Mouse (Mus musculus) kidney, embryonic 16.5 days (tissue): ENCODE measurements at regions not wholly inside any gene's neighbourhood (a gene's known extent, or its start where the extent isn't known, plus 50 kb on each side); places are given as distances from the start of the nearest gene placed in this dataset.
A peak's percentile ranks its signal among the peaks of the same experiment; 100 is the strongest.

Experiments used
- ATAC-seq: fragments of 200-750 bp; cut with Nextera tagmentation; 2 replicates; pipeline ENCODE4 v1.8.0; 2017; ENCODE audit warnings: moderate TSS enrichment; ENCODE audit not compliant: low FRiP score, low TSS enrichment
- H3K27ac ChIP-seq: fragments of 300-500 bp; sonication (generic); 2 replicates; pipeline ENCODE4 v1.5.1; 2014; ENCODE audit warnings: low read length
- H3K27me3 ChIP-seq: fragments of 300-500 bp; sonication (generic); 2 replicates; pipeline ENCODE4 v1.6.1; 2014; ENCODE audit warnings: low read length, control low read depth, mixed read lengths; ENCODE audit not compliant: insufficient read depth
- H3K36me3 ChIP-seq: fragments of 300-500 bp; sonication (generic); 2 replicates; pipeline ENCODE4 v1.6.1; 2014; ENCODE audit warnings: low read length, control low read depth, mixed read lengths; ENCODE audit not compliant: insufficient read depth
- H3K4me1 ChIP-seq: fragments of 300-500 bp; sonication (generic); 2 replicates; pipeline ENCODE4 v1.6.1; 2014; ENCODE audit warnings: low read length, control low read depth, mixed read lengths; ENCODE audit not compliant: insufficient read depth
- H3K4me2 ChIP-seq: fragments of 300-500 bp; sonication (generic); replicated peaks from 2 replicates; pipeline ENCODE4 v1.6.1; 2014; ENCODE audit warnings: low read depth, low read length
- H3K4me3 ChIP-seq: fragments of 300-500 bp; sonication (generic); 2 replicates; pipeline ENCODE4 v1.5.1; 2014; ENCODE audit warnings: mild to moderate bottlenecking, low read length
- H3K9ac ChIP-seq: fragments of 300-500 bp; sonication (generic); replicated peaks from 2 replicates; pipeline ENCODE4 v1.6.1; 2014; ENCODE audit warnings: low read length
- H3K9me3 ChIP-seq: fragments of 300-500 bp; sonication (generic); 2 replicates; pipeline ENCODE4 v1.6.1; 2016; ENCODE audit warnings: low read length, control low read depth
- WGBS: fragments of 180-500 bp; shearing (Covaris S2); extraction: QIAGEN DNeasy Blood & Tissue Kit; methylation state at CpG from one replicate; pipeline ENCODE4 v1.1.7; 2014; 5-methylcytosine and 5-hydroxymethylcytosine counted together

GRCm38 (mm10) chr2:169373069-169373468 is 214.5 kb downstream of the Gm11011 start:
- ATAC-seq = no peak
- H3K9me3 ChIP-seq = peaks cover 7% of the 10 kb centered on the region; the same call in 1 of the 2 replicates
- H3K4me2 ChIP-seq = no peak overlapping the region
- no peak overlapping the region for H3K27ac ChIP-seq
- H3K36me3 ChIP-seq = no peaks in the 10 kb centered on the region
- H3K9ac ChIP-seq = no peak overlapping the region
- H3K4me1 ChIP-seq = no peaks in the 10 kb centered on the region
- H3K4me3 ChIP-seq = no peak overlapping the region
- WGBS = 91% methylated on average over 7 of the region's 7 CpGs
- H3K27me3 ChIP-seq = no peaks in the 10 kb centered on the region

- Histone ChIP-seq H3K9me3 (0 out of 2 replicates have a peak, but pooled peaks cover 3% of the 10 kb centered on the region), H3K27ac (no peak overlapping the region), H3K4me1 (no peaks in the 10 kb centered on the region), H3K4me3 (no peak overlapping the region), H3K27me3 (no peaks in the 10 kb centered on the region), H3K9ac (no peak overlapping the region), H3K4me2 (no peak overlapping the region), H3K36me3 (no peaks in the 10 kb centered on the region)
- ATAC-seq = no peak
- WGBS = 40% methylated on average over 4 of the region's 4 CpGs
These were observed 222.5 kb downstream of the Gm11011 start for GRCm38 (mm10) chr2:169365046-169365445.

GRCm38 (mm10) chr2:169360272-169360671 is 227.3 kb downstream of the Gm11011 start:
- Histone ChIP-seq H3K9me3 (no peaks in the 10 kb centered on the region), H3K27me3 (no peaks in the 10 kb centered on the region), H3K9ac (0 out of 2 replicates have a peak overlapping the region, but pooled peaks have one; percentile 24), H3K27ac (no peak overlapping the region), H3K4me2 (peak overlapping the region; percentile 49), H3K36me3 (no peaks in the 10 kb centered on the region), H3K4me3 (peak overlapping the region; percentile 18; the same call in 1 of the 2 replicates), H3K4me1 (no peaks in the 10 kb centered on the region)
- no peak for ATAC-seq
- 16% methylated on average over 15 of the region's 15 CpGs for WGBS

- Histone ChIP-seq H3K4me2 (no peak overlapping the region), H3K27ac (no peak overlapping the region), H3K27me3 (no peaks in the 10 kb centered on the region), H3K36me3 (no peaks in the 10 kb centered on the region), H3K4me1 (no peaks in the 10 kb centered on the region), H3K4me3 (no peak overlapping the region), H3K9me3 (no peaks in the 10 kb centered on the region), H3K9ac (no peak overlapping the region)
- no peak for ATAC-seq
- 82% methylated on average over 10 of the region's 10 CpGs for WGBS
These were observed 230.1 kb downstream of the Gm11011 start for GRCm38 (mm10) chr2:169357400-169357799.

- 79% methylated on average over 7 of the region's 7 CpGs for WGBS
- Histone ChIP-seq H3K27ac (no peak overlapping the region), H3K4me2 (no peak overlapping the region), H3K36me3 (no peaks in the 10 kb centered on the region), H3K27me3 (no peaks in the 10 kb centered on the region), H3K9ac (no peak overlapping the region), H3K4me1 (no peaks in the 10 kb centered on the region), H3K9me3 (peaks cover 4% of the 10 kb centered on the region; the same call in 1 of the 2 replicates), H3K4me3 (no peak overlapping the region)
- no peak for ATAC-seq
These were observed 236.0 kb downstream of the Gm11011 start for GRCm38 (mm10) chr2:169351547-169351946.

- Histone ChIP-seq H3K4me1 (no peaks in the 10 kb centered on the region), H3K4me2 (no peak overlapping the region), H3K27me3 (no peaks in the 10 kb centered on the region), H3K27ac (no peak overlapping the region), H3K4me3 (no peak overlapping the region), H3K9me3 (peaks cover 4% of the 10 kb centered on the region; the same call in 1 of the 2 replicates), H3K9ac (no peak overlapping the region), H3K36me3 (no peaks in the 10 kb centered on the region)
- WGBS = 72% methylated on average over 10 of the region's 10 CpGs
- no peak for ATAC-seq
These were observed 241.4 kb downstream of the Gm11011 start for GRCm38 (mm10) chr2:169346107-169346506.

- Histone ChIP-seq H3K4me3 (no peak overlapping the region), H3K27ac (no peak overlapping the region), H3K9ac (no peak overlapping the region), H3K4me2 (no peak overlapping the region), H3K9me3 (no peaks in the 10 kb centered on the region), H3K4me1 (no peaks in the 10 kb centered on the region), H3K27me3 (no peaks in the 10 kb centered on the region), H3K36me3 (no peaks in the 10 kb centered on the region)
- WGBS = 77% methylated on average over 5 of the region's 5 CpGs
- ATAC-seq = no peak
These were observed 268.0 kb downstream of the Gm11011 start for GRCm38 (mm10) chr2:169319521-169319920.

- ATAC-seq = no peak
- 35% methylated on average over 2 of the region's 2 CpGs for WGBS
These were observed 273.1 kb downstream of the Gm11011 start for GRCm38 (mm10) chr2:169314396-169314930.

GRCm38 (mm10) chr2:169311821-169312220 is 275.7 kb downstream of the Gm11011 start:
- no peak for ATAC-seq
- Histone ChIP-seq H3K27me3 (no peaks in the 10 kb centered on the region), H3K9ac (no peak overlapping the region), H3K4me1 (no peaks in the 10 kb centered on the region), H3K36me3 (no peaks in the 10 kb centered on the region), H3K4me2 (no peak overlapping the region), H3K27ac (no peak overlapping the region), H3K9me3 (no peaks in the 10 kb centered on the region), H3K4me3 (no peak overlapping the region)
- WGBS = 77% methylated on average over 12 of the region's 12 CpGs

More at GRCm38 (mm10) chr2:169314396-169314930, 273.1 kb downstream of the Gm11011 start:
- Histone ChIP-seq H3K27ac (no peak overlapping the region), H3K4me1 (no peaks in the 10 kb centered on the region), H3K27me3 (no peaks in the 10 kb centered on the region), H3K4me3 (no peak overlapping the region), H3K9me3 (no peaks in the 10 kb centered on the region), H3K9ac (no peak overlapping the region), H3K4me2 (no peak overlapping the region), H3K36me3 (no peaks in the 10 kb centered on the region)

GRCm38 (mm10) chr2:169311356-169311755 is 276.2 kb downstream of the Gm11011 start:
- H3K4me1 ChIP-seq = no peaks in the 10 kb centered on the region
- H3K36me3 ChIP-seq = no peaks in the 10 kb centered on the region
- H3K4me3 ChIP-seq = no peak overlapping the region
- H3K9me3 ChIP-seq = no peaks in the 10 kb centered on the region
- H3K27me3 ChIP-seq = no peaks in the 10 kb centered on the region
- no peak overlapping the region for H3K4me2 ChIP-seq
- no peak overlapping the region for H3K27ac ChIP-seq
- no peak for ATAC-seq
- H3K9ac ChIP-seq = no peak overlapping the region
- WGBS = 86% methylated on average over 4 of the region's 4 CpGs
